Mouse (Mus musculus) cerebellum, postnatal 25 days (tissue): ENCODE measurements at regions not wholly inside any gene's neighbourhood (a gene's known extent, or its start where the extent isn't known, plus 50 kb on each side); places are given as distances from the start of the nearest gene placed in this dataset.

Source experiments
- DNase-seq, 2 experiments: peaks; one replicate each; pipeline ENCODE4 v3.0.0; 2021; ENCODE audit warnings: mixed read lengths in 2 of 2

DNA sequence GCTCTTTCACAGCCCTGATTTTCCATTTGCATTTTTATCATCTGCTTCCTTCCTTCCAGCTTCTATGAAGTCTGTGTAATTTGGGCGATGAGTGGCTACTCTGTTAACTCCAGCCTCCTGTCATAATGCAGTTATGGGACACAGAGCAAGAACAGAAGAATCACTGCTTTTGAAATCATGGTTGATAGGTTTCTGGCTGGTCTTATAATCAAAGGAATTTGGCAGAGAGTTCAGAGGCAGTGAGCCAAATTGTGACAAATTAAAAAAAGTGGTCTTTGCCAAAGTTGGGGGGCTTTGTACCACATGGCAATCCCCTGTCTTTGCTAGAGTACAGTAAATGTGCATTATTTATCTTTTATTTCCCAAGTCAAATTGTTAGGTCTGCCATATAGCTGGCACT is 1292.6 kb downstream of the Rapgef2 start:
- DNase-seq = no peak

- no peak for DNase-seq
Measured at GRCm38 (mm10) chr3:77944801-77945200, 1341.5 kb downstream of the Rapgef2 start.

DNA sequence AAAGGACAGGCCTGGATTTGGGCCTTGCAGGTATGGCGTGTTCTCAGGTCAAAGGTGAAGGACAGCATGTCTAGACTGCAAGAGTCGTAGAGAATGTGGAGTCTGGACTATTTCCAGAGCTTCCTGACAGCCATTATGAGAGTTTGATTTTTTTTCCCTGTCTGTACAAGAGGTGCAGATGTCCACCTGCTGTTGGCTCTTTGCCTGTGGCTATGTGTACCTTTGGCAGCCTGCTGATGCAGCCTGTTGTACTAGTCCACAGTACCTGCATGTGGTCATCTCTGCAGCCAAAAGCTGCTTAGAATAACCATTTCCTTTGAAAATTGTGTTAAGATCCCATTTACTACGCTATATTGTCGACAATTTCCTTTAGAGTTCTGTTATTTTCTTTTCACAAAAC is 1389.1 kb downstream of the Rapgef2 start:
- peak; percentile 87 to 92 for DNase-seq

DNA sequence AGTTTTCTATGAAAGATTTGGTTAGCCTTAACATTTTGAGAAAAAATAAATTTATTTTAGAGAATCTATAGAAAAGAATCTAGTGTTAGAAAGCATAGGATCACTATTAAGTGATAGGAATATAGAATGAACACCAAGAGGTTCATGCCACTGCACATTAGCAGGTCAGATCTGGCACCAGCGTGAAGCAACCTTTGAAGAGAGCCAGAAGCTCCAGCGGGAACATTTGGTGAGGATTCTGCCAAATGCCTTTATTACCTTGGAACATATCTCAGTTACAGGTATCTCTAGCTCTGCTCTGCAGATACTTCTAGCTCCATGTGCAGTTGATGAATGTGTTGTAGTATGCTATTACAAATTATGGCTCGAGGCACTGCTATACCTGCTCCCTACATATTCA is 1398.7 kb downstream of the Rapgef2 start:
- DNase-seq = peak; percentile 60 to 74

DNA sequence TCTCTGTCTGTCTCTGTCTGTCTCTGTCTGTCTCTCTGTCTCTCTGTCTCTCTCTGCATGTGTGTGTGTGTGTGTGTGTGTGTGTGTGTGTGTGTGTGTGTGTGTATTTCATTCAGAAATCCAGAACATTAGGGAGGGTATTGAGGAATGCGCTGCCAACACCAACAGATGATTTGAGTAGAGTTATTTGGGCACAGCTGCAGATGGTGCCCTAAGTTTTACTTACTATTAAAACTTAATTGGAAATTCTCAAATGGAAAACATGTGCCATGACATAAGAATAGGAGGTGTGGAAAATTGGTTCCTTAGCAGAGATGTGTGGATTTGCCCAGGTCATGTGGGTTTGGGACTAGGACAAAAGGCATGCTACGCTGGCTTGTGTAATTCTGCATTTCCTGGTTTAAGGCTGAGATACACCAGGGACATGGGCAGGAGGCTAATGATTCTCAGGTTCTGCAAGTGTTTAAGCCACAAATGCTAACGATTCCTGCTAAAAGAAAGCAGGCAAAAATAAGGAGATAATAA is 1437.5 kb downstream of the Rapgef2 start:
- DNase-seq = no peak

DNA sequence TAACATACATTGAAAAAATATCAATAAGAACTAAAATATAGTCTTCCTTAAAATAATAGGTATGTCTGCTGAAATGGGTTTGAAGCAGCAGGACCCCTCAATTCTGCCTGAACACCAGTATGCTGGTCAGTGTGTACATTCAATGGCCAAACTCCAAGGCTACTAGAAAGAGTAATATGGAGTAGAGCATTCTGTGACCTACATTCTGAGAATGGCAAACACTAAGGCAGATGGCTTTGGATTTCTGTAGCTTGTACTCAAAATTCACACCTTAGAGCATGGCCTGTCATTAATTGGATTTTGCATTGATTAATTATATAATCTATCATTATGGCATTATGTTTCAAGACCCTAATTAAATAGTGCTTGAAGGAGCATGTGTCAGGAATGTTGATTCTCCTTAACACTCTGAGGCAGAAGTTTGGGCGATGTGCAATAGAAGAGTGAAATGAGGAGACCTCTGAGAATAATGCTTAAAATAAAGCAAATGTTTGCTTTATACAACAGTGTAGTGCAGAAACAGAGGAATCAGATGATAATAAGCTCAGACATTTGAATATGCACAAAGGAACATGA is 1454.0 kb downstream of the Rapgef2 start:
- DNase-seq = no peak

DNA sequence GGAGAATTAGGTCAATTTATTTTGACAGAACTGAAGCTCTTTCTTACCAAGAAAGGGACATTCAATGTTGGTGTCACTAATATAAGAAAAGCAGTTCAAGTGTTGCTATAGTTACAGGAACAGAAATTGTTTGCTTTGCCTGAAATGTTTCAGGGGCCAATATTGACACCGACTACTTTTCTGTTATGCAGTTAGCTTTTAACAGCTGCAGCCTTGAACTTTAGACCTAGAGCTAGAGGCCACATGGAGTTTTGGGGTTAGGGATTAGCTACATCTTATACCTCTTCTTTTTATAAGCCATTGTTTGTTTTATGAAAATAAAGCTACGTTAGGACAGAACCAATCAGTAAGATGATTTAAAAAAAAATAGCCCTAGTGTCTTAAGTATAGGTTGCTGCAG is 1454.6 kb downstream of the Rapgef2 start:
- DNase-seq = no peak

DNA sequence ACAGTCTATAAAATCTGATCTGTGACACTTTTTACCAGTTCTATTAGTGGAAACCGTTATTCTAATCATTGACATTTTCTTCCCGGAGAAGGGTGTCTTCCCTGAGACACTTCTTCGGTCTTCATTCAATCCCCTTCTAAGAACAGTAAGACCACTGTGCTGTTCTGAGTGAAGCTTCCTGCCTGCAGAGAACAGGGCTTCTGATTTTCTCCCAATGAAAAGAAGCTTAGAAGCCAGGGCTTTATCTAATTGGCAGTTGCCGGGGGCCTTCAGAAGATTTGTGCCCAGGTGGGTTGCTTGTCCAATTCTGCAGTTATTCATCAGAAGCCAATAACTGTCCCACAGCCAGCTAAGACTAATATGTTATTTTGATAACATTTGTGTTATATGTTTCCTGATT is 1455.1 kb downstream of the Rapgef2 start:
- no peak for DNase-seq

GRCm38 (mm10) chr3:77830219-77830618 is 1456.1 kb downstream of the Rapgef2 start:
- DNase-seq = no peak

GRCm38 (mm10) chr3:77800776-77801175 is 1485.5 kb downstream of the Rapgef2 start:
- peak; percentile 55 to 65 for DNase-seq

GRCm38 (mm10) chr3:77781783-77782182 is 1504.5 kb downstream of the Rapgef2 start:
- DNase-seq = no peak

DNA sequence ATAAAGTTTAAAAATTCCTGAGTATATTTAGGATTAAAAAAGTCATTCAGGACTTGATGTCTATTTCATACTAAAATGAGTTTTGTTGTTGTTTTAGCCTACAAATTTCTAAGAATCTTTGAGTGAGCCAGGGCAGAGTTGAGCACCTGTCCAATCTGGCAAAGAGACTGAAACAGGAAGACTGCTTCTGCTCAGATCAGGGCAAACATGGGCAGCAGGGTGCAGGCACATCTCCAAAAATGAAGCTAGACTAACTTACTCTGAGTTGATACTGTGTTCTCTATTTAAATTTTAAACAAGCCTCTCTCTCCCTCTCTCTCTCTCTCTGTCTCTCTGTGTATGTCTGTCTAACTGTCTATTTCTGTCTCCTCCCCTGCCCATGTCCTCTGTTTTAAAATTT is 1505.0 kb downstream of the Rapgef2 start:
- DNase-seq = peak; percentile 82 to 91

GRCm38 (mm10) chr3:77758840-77759361 is 1527.4 kb downstream of the Rapgef2 start:
- no peak for DNase-seq

DNA sequence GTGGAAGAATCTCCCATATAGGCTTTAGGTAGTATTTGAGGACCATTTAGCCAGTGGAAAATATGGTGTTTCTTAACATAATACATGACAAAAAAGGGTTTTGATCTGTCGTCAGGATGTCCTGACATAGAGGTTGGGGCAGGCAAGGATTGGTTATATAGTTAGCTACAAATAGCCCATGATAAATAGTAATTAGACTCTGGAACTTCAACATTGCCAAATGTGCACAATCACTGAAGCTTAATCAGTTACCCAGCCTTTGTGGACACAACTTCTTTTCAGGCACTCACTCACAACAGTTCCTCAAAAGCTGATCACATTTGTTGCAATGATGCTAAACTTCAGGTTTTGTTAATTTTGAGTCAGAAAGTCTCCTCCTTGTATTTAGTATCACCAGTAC is 1528.0 kb downstream of the Rapgef2 start:
- no peak for DNase-seq

- DNase-seq = peak in 1 of 2 experiments; percentile 16
Measured at GRCm38 (mm10) chr3:77742146-77742545, 1544.2 kb downstream of the Rapgef2 start.

- no peak for DNase-seq
Measured at GRCm38 (mm10) chr3:77717840-77718239, 1568.5 kb downstream of the Rapgef2 start.

DNA sequence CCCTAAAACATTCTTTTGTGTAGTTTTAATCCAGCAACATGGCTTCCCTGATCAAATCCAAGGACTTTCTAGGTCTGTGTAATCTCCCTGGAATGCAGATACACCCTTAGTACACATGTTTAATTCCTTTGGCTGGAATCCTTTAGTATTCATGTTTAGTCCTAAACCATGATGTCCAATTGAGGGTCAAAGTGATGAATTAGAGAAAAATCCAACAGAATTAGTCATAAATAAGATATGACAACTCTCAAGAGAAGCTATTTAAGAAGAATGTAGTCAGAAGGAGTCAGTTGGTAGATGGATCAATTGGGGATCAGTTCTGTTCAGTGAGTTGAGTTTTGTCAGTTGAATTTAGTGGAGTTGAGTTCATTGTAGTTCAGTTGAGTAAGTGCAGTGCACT is 1590.7 kb downstream of the Rapgef2 start:
- no peak for DNase-seq

DNA sequence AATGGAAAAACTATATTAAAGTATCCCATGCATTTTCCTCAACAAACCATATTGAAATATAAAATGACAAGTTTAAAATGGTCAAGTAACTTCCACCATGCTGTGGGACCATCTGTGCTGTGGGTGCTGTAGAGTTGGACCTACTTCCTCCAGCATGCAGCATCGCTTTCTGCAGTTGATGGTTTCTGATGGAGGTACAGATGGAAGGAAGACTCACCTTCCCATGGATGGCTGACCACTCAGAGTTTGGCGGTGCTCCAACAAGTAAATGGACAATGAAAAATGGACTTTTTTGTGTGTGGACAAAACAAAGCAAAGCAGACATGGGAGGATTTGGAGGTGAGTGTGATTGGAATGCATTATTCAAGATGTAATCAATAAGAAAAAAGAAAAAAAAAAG is 1592.3 kb downstream of the Fstl5 start:
- peak; percentile 80 to 88 for DNase-seq

DNA sequence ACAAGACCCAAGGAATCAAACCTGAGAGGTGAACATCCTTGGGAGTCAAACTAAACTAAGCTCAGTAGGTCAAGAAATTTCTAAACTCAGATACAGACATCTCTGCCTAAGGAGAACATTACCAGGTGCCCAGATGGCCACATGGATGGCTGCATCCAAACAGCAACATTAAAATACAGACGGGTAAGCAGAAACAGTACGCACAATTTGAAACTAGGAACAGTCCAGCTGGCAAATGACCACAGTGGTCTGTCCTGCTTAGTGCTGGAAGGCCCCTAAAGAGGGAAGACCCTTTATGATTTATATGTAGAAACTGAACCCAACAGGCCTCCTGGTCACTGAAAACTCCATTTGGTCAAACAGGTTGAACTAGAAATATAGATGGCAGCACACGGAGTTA is 1579.8 kb downstream of the Fstl5 start:
- DNase-seq = no peak
